Mouse (Mus musculus): ENCODE measurements around the gene Gnb1. TPM values are rescaled to one million over a fixed set of nuclear protein-coding genes. Genes with fewer than 3 reads are reported as not detected.

Gnb1 gene
- polyA plus RNA-seq, 1 experiment from 2014 or later, result 778 TPM

GRCm38 (mm10) chr4:155510981-155511380 is 19.8 kb downstream of the Gnb1 start:
- no peak for DNase-seq (ENCODE audit: low spot score)

DNA sequence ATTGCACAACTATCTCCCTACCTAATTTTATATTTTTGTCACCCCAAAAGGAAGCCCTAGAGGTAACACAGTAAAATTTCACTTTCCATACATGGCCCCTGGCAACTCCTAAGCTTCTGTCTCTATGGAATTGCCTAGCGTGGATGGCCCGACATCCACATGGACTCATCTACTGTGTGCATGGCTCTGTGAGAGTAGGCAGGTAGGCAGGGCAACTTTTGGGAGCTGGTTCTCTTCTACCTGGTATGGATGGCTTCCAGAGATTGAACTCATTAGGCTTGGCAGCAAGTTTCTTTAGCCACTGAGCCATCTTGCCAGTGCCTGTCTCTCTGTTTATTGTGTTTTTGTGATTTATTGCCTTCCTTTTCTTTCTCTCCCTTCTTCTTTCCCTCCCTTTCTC is 23.6 kb downstream of the Gnb1 start:
- no peak for DNase-seq (ENCODE audit: low spot score)
- Histone ChIP-seq H3K9me3 (ENCODE audit: control insufficient read depth, low read length) (no peaks in the 10 kb centered on the region), H3K27me3 (ENCODE audit: control insufficient read depth, insufficient read depth, low read length) (no peaks in the 10 kb centered on the region), H3K9ac (ENCODE audit: low read length) (no peak overlapping the region), H3K27ac (ENCODE audit: low read depth, low read length) (no peak overlapping the region), H3K4me3 (ENCODE audit: low read depth, low read length) (no peak overlapping the region), H3K4me1 (ENCODE audit: control insufficient read depth, insufficient read depth, low read length) (no peaks in the 10 kb centered on the region), H3K36me3 (ENCODE audit: control insufficient read depth, insufficient read depth, low read length) (no peaks in the 10 kb centered on the region), H3K4me2 (ENCODE audit: low read depth) (no peak overlapping the region)
- WGBS, result 95% methylated on average over 2 of the region's 2 CpGs
- no peak for ATAC-seq (ENCODE audit: insufficient read depth, low FRiP score, low TSS enrichment)

More at GRCm38 (mm10) chr4:155510981-155511380, 19.8 kb downstream of the Gnb1 start:
- Histone ChIP-seq H3K36me3 (ENCODE audit: control insufficient read depth, insufficient read depth, low read length) (no peaks in the 10 kb centered on the region), H3K27me3 (ENCODE audit: control insufficient read depth, insufficient read depth, low read length) (no peaks in the 10 kb centered on the region), H3K9ac (ENCODE audit: low read length) (no peak overlapping the region), H3K27ac (ENCODE audit: low read depth, low read length) (no peak overlapping the region), H3K4me1 (ENCODE audit: control insufficient read depth, insufficient read depth, low read length) (no peaks in the 10 kb centered on the region), H3K4me3 (ENCODE audit: low read depth, low read length) (no peak overlapping the region), H3K9me3 (ENCODE audit: control insufficient read depth, low read length) (no peaks in the 10 kb centered on the region), H3K4me2 (ENCODE audit: low read depth) (no peak overlapping the region)
- no peak for ATAC-seq (ENCODE audit: insufficient read depth, low FRiP score, low TSS enrichment)
- WGBS, result 75% methylated on average over 1 of the region's 1 CpGs

GRCm38 (mm10) chr4:155517948-155518517 is 26.9 kb downstream of the Gnb1 start:
- H3K9me3 ChIP-seq (ENCODE audit: control insufficient read depth, low read length), result no peaks in the 10 kb centered on the region
- H3K27ac ChIP-seq (ENCODE audit: low read depth, low read length), result no peak overlapping the region
- DNase-seq (ENCODE audit: low spot score) (no peak), ATAC-seq (ENCODE audit: insufficient read depth, low FRiP score, low TSS enrichment) (no peak)
- H3K36me3 ChIP-seq (ENCODE audit: control insufficient read depth, insufficient read depth, low read length), result no peaks in the 10 kb centered on the region
- no peak overlapping the region for H3K9ac ChIP-seq (ENCODE audit: low read length)
- H3K4me2 ChIP-seq (ENCODE audit: low read depth), result no peak overlapping the region
- no peaks in the 10 kb centered on the region for H3K27me3 ChIP-seq (ENCODE audit: control insufficient read depth, insufficient read depth, low read length)
- no peak overlapping the region for H3K4me3 ChIP-seq (ENCODE audit: low read depth, low read length)
- no peaks in the 10 kb centered on the region for H3K4me1 ChIP-seq (ENCODE audit: control insufficient read depth, insufficient read depth, low read length)
- WGBS, result 83% methylated on average over 7 of the region's 7 CpGs

GRCm38 (mm10) chr4:155522327-155522726 is 31.2 kb downstream of the Gnb1 start:
- Histone ChIP-seq H3K9ac (ENCODE audit: low read length) (no peak overlapping the region), H3K27me3 (ENCODE audit: control insufficient read depth, insufficient read depth, low read length) (no peaks in the 10 kb centered on the region), H3K36me3 (ENCODE audit: control insufficient read depth, insufficient read depth, low read length) (no peaks in the 10 kb centered on the region), H3K4me3 (ENCODE audit: low read depth, low read length) (no peak overlapping the region), H3K4me2 (ENCODE audit: low read depth) (no peak overlapping the region), H3K9me3 (ENCODE audit: control insufficient read depth, low read length) (no peaks in the 10 kb centered on the region), H3K27ac (ENCODE audit: low read depth, low read length) (no peak overlapping the region), H3K4me1 (ENCODE audit: control insufficient read depth, insufficient read depth, low read length) (no peaks in the 10 kb centered on the region)
- 81% methylated on average over 7 of the region's 7 CpGs for WGBS
- ATAC-seq (ENCODE audit: insufficient read depth, low FRiP score, low TSS enrichment) (no peak), DNase-seq (ENCODE audit: low spot score) (no peak)

DNA sequence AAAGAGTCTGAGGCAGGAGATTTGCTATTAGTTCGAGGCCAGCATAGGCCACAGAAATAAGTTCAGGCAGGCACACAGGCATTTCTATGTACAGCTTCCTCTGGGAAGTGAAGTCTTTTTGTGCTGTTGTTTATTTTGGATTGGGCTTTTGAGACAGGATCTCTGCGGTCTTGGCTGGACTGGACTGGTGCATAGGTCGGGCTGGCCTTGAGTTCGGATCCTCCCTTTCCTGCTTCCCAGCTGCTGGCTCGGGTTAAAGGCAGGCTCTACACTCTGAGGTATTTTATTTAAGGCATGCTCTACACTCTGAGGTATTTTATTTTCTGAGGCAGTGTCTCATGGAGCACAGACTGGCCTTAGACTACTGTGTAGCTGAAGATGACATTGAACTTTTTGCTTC is 34.6 kb downstream of the Gnb1 start:
- H3K27ac ChIP-seq (ENCODE audit: low read depth, low read length), result no peak overlapping the region
- WGBS, result 94% methylated on average over 5 of the region's 5 CpGs
- ATAC-seq (ENCODE audit: insufficient read depth, low FRiP score, low TSS enrichment), result no peak
- DNase-seq (ENCODE audit: low spot score), result no peak
- H3K4me2 ChIP-seq (ENCODE audit: low read depth), result no peak overlapping the region
- H3K27me3 ChIP-seq (ENCODE audit: control insufficient read depth, insufficient read depth, low read length), result no peaks in the 10 kb centered on the region
- H3K4me1 ChIP-seq (ENCODE audit: control insufficient read depth, insufficient read depth, low read length), result no peaks in the 10 kb centered on the region
- no peaks in the 10 kb centered on the region; the same call in 1 of the 2 replicates for H3K36me3 ChIP-seq (ENCODE audit: control insufficient read depth, insufficient read depth, low read length)
- H3K9me3 ChIP-seq (ENCODE audit: control insufficient read depth, low read length), result no peaks in the 10 kb centered on the region
- H3K9ac ChIP-seq (ENCODE audit: low read length), result no peak overlapping the region
- no peak overlapping the region for H3K4me3 ChIP-seq (ENCODE audit: low read depth, low read length)

- H3K4me3 ChIP-seq (ENCODE audit: low read depth, low read length), result no peak overlapping the region
- DNase-seq (ENCODE audit: low spot score), result no peak
- no peak overlapping the region for H3K4me2 ChIP-seq (ENCODE audit: low read depth)
- H3K36me3 ChIP-seq (ENCODE audit: control insufficient read depth, insufficient read depth, low read length), result no peaks in the 10 kb centered on the region; the same call in none of the 2 replicates
- H3K4me1 ChIP-seq (ENCODE audit: control insufficient read depth, insufficient read depth, low read length), result no peaks in the 10 kb centered on the region
- no peaks in the 10 kb centered on the region for H3K27me3 ChIP-seq (ENCODE audit: control insufficient read depth, insufficient read depth, low read length)
- no peak overlapping the region for H3K27ac ChIP-seq (ENCODE audit: low read depth, low read length)
- WGBS, result 87% methylated on average over 3 of the region's 3 CpGs
- no peak overlapping the region for H3K9ac ChIP-seq (ENCODE audit: low read length)
- H3K9me3 ChIP-seq (ENCODE audit: control insufficient read depth, low read length), result no peaks in the 10 kb centered on the region
- ATAC-seq (ENCODE audit: insufficient read depth, low FRiP score, low TSS enrichment), result no peak
These were observed 38.1 kb downstream of the Gnb1 start for GRCm38 (mm10) chr4:155529294-155529693.

DNA sequence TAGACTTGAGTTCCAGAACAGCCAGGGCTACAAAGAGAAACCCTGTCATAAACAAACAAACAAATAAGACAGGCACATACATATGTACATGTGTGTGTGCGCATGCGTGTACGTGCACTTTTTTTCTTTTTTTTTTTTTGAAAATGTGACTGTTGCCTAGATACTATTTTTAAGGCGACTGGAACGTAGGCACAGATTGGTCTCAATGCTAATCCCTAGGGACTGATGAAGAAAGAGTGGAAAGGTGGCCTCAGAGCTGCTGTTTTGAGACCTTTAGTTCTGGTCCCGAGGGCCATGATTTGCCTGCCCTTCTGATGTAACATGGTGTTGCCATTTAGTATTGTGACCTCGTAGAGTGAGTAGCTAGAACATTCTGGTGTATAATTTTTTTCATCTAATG is 58.8 kb downstream of the Gnb1 start:
- ATAC-seq (ENCODE audit: insufficient read depth, low FRiP score, low TSS enrichment), result no peak
- H3K4me1 ChIP-seq (ENCODE audit: control insufficient read depth, insufficient read depth, low read length), result no peaks in the 10 kb centered on the region
- no peak overlapping the region for H3K27ac ChIP-seq (ENCODE audit: low read depth, low read length)
- no peak overlapping the region for H3K4me2 ChIP-seq (ENCODE audit: low read depth)
- no peaks in the 10 kb centered on the region for H3K27me3 ChIP-seq (ENCODE audit: control insufficient read depth, insufficient read depth, low read length)
- no peak overlapping the region for H3K4me3 ChIP-seq (ENCODE audit: low read depth, low read length)
- H3K36me3 ChIP-seq (ENCODE audit: control insufficient read depth, insufficient read depth, low read length), result peaks cover 18% of the 10 kb centered on the region
- WGBS, result 93% methylated on average over 7 of the region's 7 CpGs
- H3K9me3 ChIP-seq (ENCODE audit: control insufficient read depth, low read length), result no peaks in the 10 kb centered on the region
- no peak overlapping the region for H3K9ac ChIP-seq (ENCODE audit: low read length)
- no peak for DNase-seq (ENCODE audit: low spot score)

DNA sequence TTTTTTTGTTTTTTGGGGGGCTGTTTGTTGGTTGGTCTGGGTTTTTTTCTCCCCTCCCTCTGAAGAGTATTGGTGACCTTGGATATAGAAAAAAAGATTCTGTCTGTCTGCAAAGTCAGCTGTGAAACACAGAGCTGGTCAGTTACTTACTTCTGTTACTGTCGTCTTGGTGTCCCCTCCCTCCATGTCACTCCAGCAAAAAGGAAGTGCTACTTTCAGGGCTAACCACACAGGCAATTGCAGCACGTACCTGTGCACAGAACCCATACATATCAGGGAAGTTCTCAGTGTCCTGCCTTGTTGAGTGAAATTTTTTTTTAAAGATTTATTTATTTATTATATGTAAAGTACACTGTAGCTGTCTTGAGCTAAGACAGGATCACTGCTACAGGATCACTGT is 59.3 kb downstream of the Gnb1 start:
- no peak for ATAC-seq (ENCODE audit: insufficient read depth, low FRiP score, low TSS enrichment)
- no peak overlapping the region for H3K9ac ChIP-seq (ENCODE audit: low read length)
- peaks cover 18% of the 10 kb centered on the region for H3K36me3 ChIP-seq (ENCODE audit: control insufficient read depth, insufficient read depth, low read length)

DNA sequence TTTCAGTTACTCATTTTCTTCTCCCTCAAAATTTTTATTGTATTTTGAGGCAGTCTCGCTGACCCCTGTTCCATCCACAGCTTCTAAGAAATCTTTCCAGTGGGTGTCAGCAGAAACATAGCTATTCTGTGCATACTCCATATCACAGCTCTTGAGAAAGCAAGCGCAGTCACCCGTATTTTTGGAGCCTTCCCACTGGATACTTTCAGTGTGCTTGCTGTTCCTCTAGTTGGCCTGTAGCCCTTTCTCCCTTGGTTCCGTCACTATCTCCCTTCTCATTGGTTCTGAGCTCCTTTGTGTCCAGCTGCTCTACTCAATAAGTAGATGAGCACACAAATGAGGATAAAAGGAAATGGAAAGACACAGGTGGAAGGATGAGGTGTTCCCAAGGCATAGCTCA is 59.9 kb downstream of the Gnb1 start:
- Histone ChIP-seq H3K36me3 (ENCODE audit: control insufficient read depth, insufficient read depth, low read length) (peaks cover 18% of the 10 kb centered on the region), H3K27me3 (ENCODE audit: control insufficient read depth, insufficient read depth, low read length) (no peaks in the 10 kb centered on the region), H3K4me3 (ENCODE audit: low read depth, low read length) (no peak overlapping the region), H3K9ac (ENCODE audit: low read length) (no peak overlapping the region), H3K4me2 (ENCODE audit: low read depth) (no peak overlapping the region), H3K9me3 (ENCODE audit: control insufficient read depth, low read length) (no peaks in the 10 kb centered on the region), H3K27ac (ENCODE audit: low read depth, low read length) (no peak overlapping the region), H3K4me1 (ENCODE audit: control insufficient read depth, insufficient read depth, low read length) (no peaks in the 10 kb centered on the region)
- ATAC-seq (ENCODE audit: insufficient read depth, low FRiP score, low TSS enrichment) (no peak), DNase-seq (ENCODE audit: low spot score) (no peak)
- 95% methylated on average over 4 of the region's 4 CpGs for WGBS

More for the DNA sequence above, 59.3 kb downstream of the Gnb1 start:
- Histone ChIP-seq H3K4me1 (ENCODE audit: control insufficient read depth, insufficient read depth, low read length) (no peaks in the 10 kb centered on the region), H3K9me3 (ENCODE audit: control insufficient read depth, low read length) (no peaks in the 10 kb centered on the region), H3K27ac (ENCODE audit: low read depth, low read length) (no peak overlapping the region), H3K4me3 (ENCODE audit: low read depth, low read length) (no peak overlapping the region), H3K4me2 (ENCODE audit: low read depth) (no peak overlapping the region), H3K27me3 (ENCODE audit: control insufficient read depth, insufficient read depth, low read length) (no peaks in the 10 kb centered on the region)
- WGBS, result 93% methylated on average over 2 of the region's 2 CpGs
- DNase-seq (ENCODE audit: low spot score), result no peak

Data from neural tube, embryonic 11.5 days (tissue).